Mouse (Mus musculus): ENCODE data around the gene Cand1. TPM values are rescaled to one million over a fixed set of nuclear protein-coding genes. Genes with fewer than 3 reads are reported as not detected.

Cand1 gene
- total and polyA plus RNA-seq, 3 experiments: 13.7 to 42.7 (median 40.7) TPM

GRCm38 (mm10) chr10:119270384-119270985, 30.6 kb upstream of the Cand1 start:
- no peaks in the 10 kb centered on the region for H3K4me1 ChIP-seq (ENCODE audit: control insufficient read depth, insufficient read depth, low read length)
- intact Hi-C loops (cut with DNase I): no loop called here

GRCm38 (mm10) chr10:119264761-119265160, 24.9 kb upstream of the Cand1 start:
- Histone ChIP-seq H3K27me3 (ENCODE audit: control insufficient read depth, insufficient read depth, low read length) (no peaks in the 10 kb centered on the region), H3K4me1 (ENCODE audit: control insufficient read depth, insufficient read depth, low read length) (no peaks in the 10 kb centered on the region), H3K36me3 (ENCODE audit: control insufficient read depth, insufficient read depth, low read length) (no peaks in the 10 kb centered on the region), H3K79me2 (replicated peaks; ENCODE audit: control insufficient read depth, insufficient read depth, low read length) (no peaks in the 10 kb centered on the region), H3K4me3 (no peak overlapping the region), H3K27ac (no peak overlapping the region), H3K9ac (ENCODE audit: low read depth, low read length) (no peak overlapping the region)
- DNase-seq: no peak
- intact Hi-C loops (cut with DNase I): no loop called here
- TF ChIP-seq POLR2A (IDR thresholded peaks at IDR 0.05; ENCODE audit: insufficient read depth, low read depth, low read length) (no peak), EP300 (IDR thresholded peaks at IDR 0.05; ENCODE audit: insufficient read depth, low read depth, low read length) (no peak), CTCF (IDR thresholded peaks at IDR 0.05) (no peak)
- WGBS: 56% methylated on average over 7 of the region's 7 CpGs

More at GRCm38 (mm10) chr10:119270384-119270985, 30.6 kb upstream of the Cand1 start:
- no peak for TF ChIP-seq CTCF (IDR thresholded peaks at IDR 0.05)
- no peak for TF ChIP-seq EP300 (IDR thresholded peaks at IDR 0.05; ENCODE audit: insufficient read depth, low read depth, low read length)
- no peak for TF ChIP-seq POLR2A (IDR thresholded peaks at IDR 0.05; ENCODE audit: insufficient read depth, low read depth, low read length)
- no peak overlapping the region for H3K27ac ChIP-seq
- WGBS: 84% methylated on average over 12 of the region's 12 CpGs
- DNase-seq: no peak
- no peaks in the 10 kb centered on the region for H3K36me3 ChIP-seq (ENCODE audit: control insufficient read depth, insufficient read depth, low read length)
- H3K27me3 ChIP-seq (ENCODE audit: control insufficient read depth, insufficient read depth, low read length): no peaks in the 10 kb centered on the region
- H3K4me3 ChIP-seq: no peak overlapping the region
- no peak overlapping the region for H3K9ac ChIP-seq (ENCODE audit: low read depth, low read length)
- H3K79me2 ChIP-seq (replicated peaks; ENCODE audit: control insufficient read depth, insufficient read depth, low read length): no peaks in the 10 kb centered on the region

DNA sequence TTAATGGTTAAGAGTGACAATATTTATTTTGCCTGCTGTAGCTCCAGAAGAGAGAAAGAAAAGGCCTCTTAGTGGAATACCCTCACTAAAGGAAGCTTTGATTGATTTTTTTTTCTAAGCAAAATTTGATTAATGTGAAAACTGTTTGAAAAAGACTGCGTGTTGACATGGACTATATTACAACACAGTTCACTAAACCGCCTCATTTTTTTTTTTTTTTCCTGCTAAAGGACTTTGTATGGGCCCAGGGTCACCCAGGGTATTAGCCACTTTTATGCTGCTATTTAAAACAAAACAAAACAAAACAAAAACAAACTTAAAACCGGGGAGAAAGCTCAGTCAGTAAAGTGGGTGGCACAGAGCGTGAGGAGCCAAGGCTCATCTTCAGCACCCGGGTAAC, 23.0 kb upstream of the Cand1 start:
- no peak overlapping the region for H3K4me3 ChIP-seq
- TF ChIP-seq EP300 (IDR thresholded peaks at IDR 0.05; ENCODE audit: insufficient read depth, low read depth, low read length): no peak
- TF ChIP-seq POLR2A (IDR thresholded peaks at IDR 0.05; ENCODE audit: insufficient read depth, low read depth, low read length): no peak
- no peak for TF ChIP-seq CTCF (IDR thresholded peaks at IDR 0.05)
- no peaks in the 10 kb centered on the region for H3K4me1 ChIP-seq (ENCODE audit: control insufficient read depth, insufficient read depth, low read length)
- no peaks in the 10 kb centered on the region for H3K36me3 ChIP-seq (ENCODE audit: control insufficient read depth, insufficient read depth, low read length)
- no peak overlapping the region for H3K9ac ChIP-seq (ENCODE audit: low read depth, low read length)
- no peak overlapping the region for H3K27ac ChIP-seq
- H3K27me3 ChIP-seq (ENCODE audit: control insufficient read depth, insufficient read depth, low read length): no peaks in the 10 kb centered on the region
- intact Hi-C loops (cut with DNase I): no loop called here
- no peaks in the 10 kb centered on the region for H3K79me2 ChIP-seq (replicated peaks; ENCODE audit: control insufficient read depth, insufficient read depth, low read length)
- 87% methylated on average over 5 of the region's 5 CpGs for WGBS
- no peak for DNase-seq

GRCm38 (mm10) chr10:119257876-119258275, 18.0 kb upstream of the Cand1 start:
- Histone ChIP-seq H3K36me3 (ENCODE audit: control insufficient read depth, insufficient read depth, low read length) (no peaks in the 10 kb centered on the region), H3K4me3 (no peak overlapping the region), H3K27ac (no peak overlapping the region), H3K9ac (ENCODE audit: low read depth, low read length) (no peak overlapping the region), H3K79me2 (replicated peaks; ENCODE audit: control insufficient read depth, insufficient read depth, low read length) (no peaks in the 10 kb centered on the region), H3K4me1 (ENCODE audit: control insufficient read depth, insufficient read depth, low read length) (no peaks in the 10 kb centered on the region), H3K27me3 (ENCODE audit: control insufficient read depth, insufficient read depth, low read length) (no peaks in the 10 kb centered on the region)
- intact Hi-C loops (cut with DNase I): no loop called here
- DNase-seq: no peak
- TF ChIP-seq CTCF (IDR thresholded peaks at IDR 0.05): no peak
- no peak for TF ChIP-seq POLR2A (IDR thresholded peaks at IDR 0.05; ENCODE audit: insufficient read depth, low read depth, low read length)
- TF ChIP-seq EP300 (IDR thresholded peaks at IDR 0.05; ENCODE audit: insufficient read depth, low read depth, low read length): no peak
- WGBS: 72% methylated on average over 4 of the region's 4 CpGs

GRCm38 (mm10) chr10:119244146-119244545, 4.3 kb upstream of the Cand1 start:
- TF ChIP-seq POLR2A (IDR thresholded peaks at IDR 0.05; ENCODE audit: insufficient read depth, low read depth, low read length) (no peak), CTCF (IDR thresholded peaks at IDR 0.05) (no peak), EP300 (IDR thresholded peaks at IDR 0.05; ENCODE audit: insufficient read depth, low read depth, low read length) (no peak)
- no peak for DNase-seq
- H3K4me1 ChIP-seq (ENCODE audit: control insufficient read depth, insufficient read depth, low read length): no peaks in the 10 kb centered on the region
- no peak overlapping the region for H3K4me3 ChIP-seq
- no peaks in the 10 kb centered on the region for H3K79me2 ChIP-seq (replicated peaks; ENCODE audit: control insufficient read depth, insufficient read depth, low read length)
- no peak overlapping the region for H3K9ac ChIP-seq (ENCODE audit: low read depth, low read length)
- 83% methylated on average over 14 of the region's 14 CpGs for WGBS
- intact Hi-C loops (cut with DNase I): loop anchor here (5.0 kb wide), 1 partner anchor 377 kb away; no protein-coding TSS in a partner anchor
- no peaks in the 10 kb centered on the region for H3K36me3 ChIP-seq (ENCODE audit: control insufficient read depth, insufficient read depth, low read length)
- H3K27ac ChIP-seq: no peak overlapping the region
- H3K27me3 ChIP-seq (ENCODE audit: control insufficient read depth, insufficient read depth, low read length): no peaks in the 10 kb centered on the region

DNA sequence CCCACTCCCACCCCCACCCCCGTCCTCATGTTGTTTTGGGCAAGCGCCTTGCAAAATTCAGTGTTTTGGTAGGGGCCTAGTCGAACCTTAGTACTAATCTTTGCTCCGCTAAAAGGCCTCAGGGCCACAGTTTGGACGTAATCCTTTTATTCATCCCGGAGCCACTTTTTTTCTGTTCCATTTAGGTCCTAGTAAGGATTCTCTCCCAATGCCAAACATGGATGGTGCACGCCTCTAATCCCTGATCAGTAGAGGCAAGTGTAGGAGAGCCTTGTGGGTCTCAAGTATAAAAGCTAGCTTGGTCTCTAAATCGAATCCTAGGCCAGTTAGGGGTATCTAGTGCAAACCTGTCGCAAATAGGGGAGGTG, 851 bp upstream of the Cand1 start:
- Histone ChIP-seq H3K36me3 (ENCODE audit: control insufficient read depth, insufficient read depth, low read length) (peaks cover 3% of the 10 kb centered on the region), H3K9ac (ENCODE audit: low read depth, low read length) (peak overlapping the region; percentile 71), H3K27me3 (ENCODE audit: control insufficient read depth, insufficient read depth, low read length) (no peaks in the 10 kb centered on the region), H3K4me3 (peak overlapping the region; percentile 89), H3K4me1 (ENCODE audit: control insufficient read depth, insufficient read depth, low read length) (peaks cover 4% of the 10 kb centered on the region; the same call in 1 of the 2 replicates), H3K27ac (peak overlapping the region; percentile 99), H3K79me2 (replicated peaks; ENCODE audit: control insufficient read depth, insufficient read depth, low read length) (no peaks in the 10 kb centered on the region)
- 5% methylated on average over 9 of the region's 9 CpGs for WGBS
- intact Hi-C loops (cut with DNase I): loop anchor here (5.0 kb wide), 1 partner anchor 373 kb away; no protein-coding TSS in a partner anchor
- DNase-seq: peak in 1 of 2 experiments; percentile 32
- no peak for TF ChIP-seq CTCF (IDR thresholded peaks at IDR 0.05)
- TF ChIP-seq EP300 (IDR thresholded peaks at IDR 0.05; ENCODE audit: insufficient read depth, low read depth, low read length): no peak
- no peak for TF ChIP-seq POLR2A (IDR thresholded peaks at IDR 0.05; ENCODE audit: insufficient read depth, low read depth, low read length)

Data from heart, adult 2 months (tissue).